In the genomic region with DNA sequence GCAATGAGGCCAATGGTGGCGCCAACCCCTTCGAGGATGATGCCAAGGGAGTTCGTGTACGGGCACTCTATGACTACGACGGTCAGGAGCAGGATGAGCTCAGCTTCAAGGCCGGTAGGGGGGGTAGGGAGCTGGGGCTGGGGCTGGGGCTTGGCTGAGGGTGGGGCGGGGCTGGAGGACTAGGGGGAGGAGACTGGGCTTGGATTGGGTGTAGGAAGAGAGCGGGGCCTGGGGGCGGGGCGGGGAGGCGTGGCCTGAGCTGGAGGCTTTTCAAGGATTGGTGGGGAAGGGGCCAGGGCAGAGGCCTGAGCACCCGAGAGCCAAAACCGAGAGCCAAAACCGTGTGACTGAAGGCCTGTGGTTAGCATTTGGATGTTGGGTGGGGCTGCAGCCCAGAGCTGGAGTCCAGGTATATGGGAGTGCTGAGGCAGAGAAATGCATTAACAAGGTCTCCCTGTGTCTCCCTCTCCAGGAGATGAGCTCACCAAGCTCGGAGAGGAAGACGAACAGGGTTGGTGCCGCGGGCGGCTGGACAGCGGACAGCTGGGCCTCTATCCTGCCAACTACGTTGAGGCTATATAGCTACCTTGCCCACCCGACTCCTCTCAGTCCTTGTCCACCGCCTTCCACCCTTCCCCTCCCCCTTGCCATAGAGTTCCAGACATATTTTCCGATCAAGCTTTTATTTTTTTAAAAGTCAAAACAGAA, we compare ENCODE assay signal across 8 mouse cellular contexts. TPM values are rescaled to one million over a fixed set of nuclear protein-coding genes. Genes with fewer than 3 reads are reported as not detected.
DNase-seq lines count a peak whose midpoint lies in the region; ATAC-seq and TF ChIP-seq lines count a peak whose summit lies in the region.

No protein-coding gene starts in this region.

- peaks cover 27% of the 10 kb centered on the region for H3K4me1 ChIP-seq in cerebellum, adult 2 months (ENCODE audit: control insufficient read depth, insufficient read depth, low read length)
- H3K4me1 ChIP-seq in hindbrain, embryonic 15.5 days (replicated peaks), result peaks cover 5% of the 10 kb centered on the region; the same call in 1 of the 2 replicates
- peaks cover 6% of the 10 kb centered on the region; the same call in 1 of the 2 replicates for H3K4me1 ChIP-seq in liver, embryonic 11.5 days (replicated peaks; ENCODE audit: control insufficient read depth, insufficient read depth, low read length)
- no peaks in the 10 kb centered on the region; the same call in 1 of the 2 replicates for H3K4me1 ChIP-seq in neural tube, embryonic 11.5 days (ENCODE audit: control insufficient read depth, insufficient read depth, low read length)

- 11% methylated on average over 25 of the region's 25 CpGs for WGBS in cerebellum, adult 2 months
- 7% methylated on average over 25 of the region's 25 CpGs for WGBS in hindbrain, embryonic 15.5 days
- 6% methylated on average over 25 of the region's 25 CpGs for WGBS in liver, embryonic 11.5 days
- WGBS in neural tube, embryonic 11.5 days, result 4% methylated on average over 25 of the region's 25 CpGs

- TF ChIP-seq CTCF in cerebellum, adult 2 months (IDR thresholded peaks at IDR 0.05; ENCODE audit: borderline replicate concordance, insufficient read depth, low read depth, low read length), result no peak

- H3K27me3 ChIP-seq in cerebellum, adult 2 months (ENCODE audit: control insufficient read depth, insufficient read depth, low read length), result no peaks in the 10 kb centered on the region
- peaks cover 5% of the 10 kb centered on the region; the same call in 1 of the 2 replicates for H3K27me3 ChIP-seq in hindbrain, embryonic 15.5 days
- peaks cover 32% of the 10 kb centered on the region for H3K27me3 ChIP-seq in liver, embryonic 11.5 days (replicated peaks; ENCODE audit: control insufficient read depth, insufficient read depth, low read length)
- H3K27me3 ChIP-seq in neural tube, embryonic 11.5 days (ENCODE audit: control insufficient read depth, insufficient read depth, low read length), result peaks cover 3% of the 10 kb centered on the region; the same call in 1 of the 2 replicates

- DNase-seq in cerebellum, adult 2 months, result no peak
- DNase-seq in cerebellum, adult 11-12 months, result no peak
- DNase-seq in adrenal gland, postnatal 4 days (ENCODE audit: low spot score in 2 of 2), result peak; percentile 67 to 72
- peak; percentile 79 for DNase-seq in forelimb bud, embryonic 11.5 days (ENCODE audit: low read depth, low spot score)
- peak; percentile 90 for DNase-seq in liver, embryonic 11.5 days (ENCODE audit: low spot score)
- peak; percentile 94 for DNase-seq in neural tube, embryonic 11.5 days (ENCODE audit: low spot score)
- DNase-seq in thymus, postnatal 36 days, result peak; percentile 49 to 59

- 0 out of 2 replicates have a peak overlapping the region, but pooled peaks have one; percentile 34 for H3K27ac ChIP-seq in cerebellum, adult 2 months (ENCODE audit: insufficient read depth, low read length)
- H3K27ac ChIP-seq in hindbrain, embryonic 15.5 days (replicated peaks), result no peak overlapping the region
- H3K27ac ChIP-seq in liver, embryonic 11.5 days (ENCODE audit: low read depth, low read length), result no peak overlapping the region
- H3K27ac ChIP-seq in neural tube, embryonic 11.5 days (ENCODE audit: low read depth, low read length), result no peak overlapping the region

- H3K9me3 ChIP-seq in hindbrain, embryonic 15.5 days, result no peaks in the 10 kb centered on the region
- H3K9me3 ChIP-seq in liver, embryonic 11.5 days (ENCODE audit: control insufficient read depth, low read length), result no peaks in the 10 kb centered on the region
- H3K9me3 ChIP-seq in neural tube, embryonic 11.5 days (ENCODE audit: control insufficient read depth, low read length), result no peaks in the 10 kb centered on the region

- peak overlapping the region; percentile 51 for H3K4me2 ChIP-seq in hindbrain, embryonic 15.5 days
- H3K4me2 ChIP-seq in liver, embryonic 11.5 days, result peak overlapping the region; percentile 67
- H3K4me2 ChIP-seq in neural tube, embryonic 11.5 days (ENCODE audit: low read depth), result peak overlapping the region; percentile 47

- H3K36me3 ChIP-seq in hindbrain, embryonic 15.5 days, result no peaks in the 10 kb centered on the region
- no peaks in the 10 kb centered on the region for H3K36me3 ChIP-seq in liver, embryonic 11.5 days (ENCODE audit: control insufficient read depth, insufficient read depth, low read length)
- H3K36me3 ChIP-seq in neural tube, embryonic 11.5 days (ENCODE audit: control insufficient read depth, insufficient read depth, low read length), result no peaks in the 10 kb centered on the region

- no peak for TF ChIP-seq POLR2A in cerebellum, adult 2 months (IDR thresholded peaks at IDR 0.05; ENCODE audit: borderline replicate concordance, insufficient read depth, low read length)

- H3K4me3 ChIP-seq in cerebellum, adult 2 months (replicated peaks; ENCODE audit: insufficient read depth, low read depth, low read length), result no peak overlapping the region
- peak overlapping the region; percentile 21 for H3K4me3 ChIP-seq in hindbrain, embryonic 15.5 days
- peak overlapping the region; percentile 31 for H3K4me3 ChIP-seq in liver, embryonic 11.5 days (ENCODE audit: low read depth, low read length)
- no peak overlapping the region for H3K4me3 ChIP-seq in neural tube, embryonic 11.5 days (ENCODE audit: low read depth, low read length)

- H3K9ac ChIP-seq in hindbrain, embryonic 15.5 days, result no peak overlapping the region
- no peak overlapping the region for H3K9ac ChIP-seq in liver, embryonic 11.5 days (ENCODE audit: low read depth, low read length)
- no peak overlapping the region for H3K9ac ChIP-seq in neural tube, embryonic 11.5 days (ENCODE audit: low read length)

- ATAC-seq in hindbrain, embryonic 15.5 days (ENCODE audit: low FRiP score, low read depth), result peak; percentile 73
- ATAC-seq in liver, embryonic 11.5 days (replicated peaks; ENCODE audit: low FRiP score), result peak; percentile 88
- ATAC-seq in neural tube, embryonic 11.5 days (ENCODE audit: insufficient read depth, low FRiP score, low TSS enrichment), result peak; percentile 91

RNA-seq across cellular contexts. Expression of a gene that starts 20.6 kb away (rescaled TPM):
- 1.2 and 1.3 TPM in 2 replicates for polyA plus RNA-seq in cerebellum, adult 2 months (2012; rRNA removed)
- total RNA-seq in adrenal gland, postnatal 4 days (2021), result 1 to 10 TPM; 1.2 to 1.9 TPM
- polyA plus RNA-seq in hindbrain, embryonic 15.5 days (2015; fragmentation: Nextera tagmentation; extraction: Ambion mirVana), result 0.68 and 1.1 TPM in 2 replicates
- polyA plus RNA-seq in liver, embryonic 11.5 days (2014; fragmentation: Nextera tagmentation; extraction: Ambion mirVana), result 0.32 TPM in 1 of 2 replicates, not detected in the other
- polyA plus RNA-seq in neural tube, embryonic 11.5 days (2014; fragmentation: Nextera tagmentation; extraction: Ambion mirVana), result not detected in 2 replicates

RNA-seq across cellular contexts. Expression of a gene that starts 52.8 kb away (rescaled TPM):
- 228 and 244 TPM in 2 replicates for polyA plus RNA-seq in cerebellum, adult 2 months (2012; rRNA removed)
- 1 to 10 TPM; 5.5 to 5.6 TPM for total RNA-seq in adrenal gland, postnatal 4 days (2021)
- 55.1 and 61.9 TPM in 2 replicates for polyA plus RNA-seq in hindbrain, embryonic 15.5 days (2015; fragmentation: Nextera tagmentation; extraction: Ambion mirVana)
- 0.71 and 0.75 TPM in 2 replicates for polyA plus RNA-seq in liver, embryonic 11.5 days (2014; fragmentation: Nextera tagmentation; extraction: Ambion mirVana)
- 4.3 and 5.4 TPM in 2 replicates for polyA plus RNA-seq in neural tube, embryonic 11.5 days (2014; fragmentation: Nextera tagmentation; extraction: Ambion mirVana)

Comparison
In these comparisons a context has a peak if more than half of its experiments do, and no peak if none do; other contexts are left out.
1. DNase-seq: peak in adrenal gland, postnatal 4 days (2 of 2), forelimb bud, embryonic 11.5 days (single experiment), liver, embryonic 11.5 days (single experiment), neural tube, embryonic 11.5 days (single experiment) and thymus, postnatal 36 days (2 of 2); none in cerebellum, adult 2 months (0 of 2) and cerebellum, adult 11-12 months (single experiment).
2. H3K4me3 ChIP-seq: peak in hindbrain, embryonic 15.5 days (single experiment) and liver, embryonic 11.5 days (single experiment); none in cerebellum, adult 2 months (single experiment) and neural tube, embryonic 11.5 days (single experiment).
3. Peak in every context shown above with its lines, with median percentiles within 50 percentile points of each other: ATAC-seq and H3K4me2 ChIP-seq.